Mouse (Mus musculus): ENCODE results near the gene Set.

Gene Set

DNA sequence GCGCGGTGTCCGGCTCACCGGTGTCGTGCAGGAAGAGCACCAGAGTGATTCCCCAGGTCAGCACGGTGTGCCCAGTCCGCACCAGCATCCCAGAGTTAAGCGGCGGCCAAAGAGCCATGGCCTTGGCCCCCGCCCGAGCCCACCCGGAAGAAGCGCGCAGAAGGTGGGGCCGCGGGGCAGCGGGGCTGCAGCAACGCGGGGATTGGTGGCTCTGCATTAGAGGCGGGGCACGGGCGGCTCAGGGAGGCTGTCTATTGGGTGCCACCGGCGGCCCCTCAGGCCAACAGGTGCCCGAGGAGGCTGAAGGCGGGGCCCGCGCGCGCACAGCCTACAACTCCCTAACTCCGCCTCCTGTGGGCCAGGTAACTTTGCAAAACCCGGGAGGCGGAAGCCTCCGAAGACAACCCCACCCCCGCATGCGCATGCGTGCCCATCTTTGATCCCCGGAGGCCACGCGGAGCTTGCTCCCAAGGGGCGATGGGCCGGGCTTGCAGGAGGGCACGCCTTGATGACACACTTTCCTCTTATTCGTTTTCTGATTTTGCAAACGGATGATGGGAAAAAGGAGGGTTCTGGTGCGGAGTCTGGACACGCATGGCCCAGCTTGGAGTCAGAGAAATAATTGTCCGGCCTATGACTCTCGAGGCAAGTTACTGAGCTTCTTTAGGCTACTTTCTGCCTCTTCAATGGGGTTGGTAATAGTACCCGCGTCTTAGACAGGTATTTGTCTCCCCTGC lies 36.5 kb downstream of the Set start, which contains the start of gene Zdhhc12:
Gene Zdhhc12 (minus strand): TSS at position 178 of the 737 bp plus-strand sequence.
- DNase-seq, result peak; percentile 100

GRCm38 (mm10) chr2:30094208-30094588 lies 37.0 kb downstream of the Set start:
- no peak for DNase-seq

GRCm38 (mm10) chr2:30095882-30096527 lies 38.8 kb downstream of the Set start:
- peak; percentile 91 for DNase-seq

DNA sequence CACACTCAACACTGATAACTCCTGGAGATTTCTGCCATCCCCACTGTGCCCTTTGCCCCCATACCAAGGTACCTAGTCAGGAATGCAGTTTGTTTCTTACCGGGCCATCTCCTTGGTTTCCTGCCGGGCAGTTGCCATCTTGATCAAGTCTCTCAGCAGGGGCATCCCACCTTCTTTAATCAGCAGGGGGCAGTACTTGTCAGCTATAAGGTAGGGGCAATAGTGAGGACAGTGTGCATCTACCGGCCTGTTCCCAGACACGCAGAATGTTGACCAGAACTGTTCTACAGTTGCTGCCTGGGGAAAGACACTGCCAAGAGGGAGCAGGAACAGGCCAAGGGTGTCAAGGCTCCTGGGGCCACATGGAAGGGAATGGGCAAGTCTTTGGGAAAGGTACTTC lies 43.0 kb downstream of the Set start:
- DNase-seq, result no peak

DNA sequence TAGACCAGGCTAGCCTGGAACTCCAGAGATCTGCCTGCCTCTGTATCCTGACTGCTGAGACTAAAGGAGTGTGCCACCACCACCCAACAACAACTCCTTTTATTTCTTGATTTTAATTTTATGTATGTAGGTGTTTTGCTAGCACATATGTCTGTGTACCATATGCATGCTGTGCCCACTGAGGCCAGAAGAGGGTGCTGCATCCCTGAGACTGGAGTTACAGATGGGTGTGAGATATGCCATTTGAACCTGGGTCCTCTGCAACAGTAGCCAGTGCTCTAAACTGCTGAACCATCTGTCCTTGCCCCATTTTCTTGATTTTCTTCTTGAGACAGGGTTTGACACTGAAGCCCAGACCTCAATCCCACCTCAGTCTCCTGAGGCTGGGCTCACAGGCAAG lies 49.2 kb downstream of the Set start:
- DNase-seq, result no peak

DNA sequence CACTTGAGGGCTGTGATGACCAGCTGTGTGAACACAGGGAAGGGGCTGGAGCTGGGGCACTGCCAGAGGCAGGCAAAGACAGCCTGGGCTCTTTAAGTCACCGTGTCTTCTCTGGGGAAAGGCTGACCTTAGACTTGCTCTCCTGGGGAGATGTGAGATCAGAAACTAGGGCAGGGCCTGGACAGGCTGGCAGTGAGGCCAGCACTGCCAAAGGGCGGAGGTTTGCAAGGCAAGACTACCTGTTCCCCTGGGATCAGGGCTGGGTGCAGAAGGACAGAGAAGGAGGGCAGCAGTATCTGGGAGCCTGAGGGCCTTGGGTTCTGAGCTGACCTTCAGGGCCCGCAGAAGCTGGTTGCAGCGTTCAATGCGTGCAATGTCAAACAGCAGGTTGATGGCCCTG lies 50.5 kb downstream of the Set start:
- no peak for DNase-seq

DNA sequence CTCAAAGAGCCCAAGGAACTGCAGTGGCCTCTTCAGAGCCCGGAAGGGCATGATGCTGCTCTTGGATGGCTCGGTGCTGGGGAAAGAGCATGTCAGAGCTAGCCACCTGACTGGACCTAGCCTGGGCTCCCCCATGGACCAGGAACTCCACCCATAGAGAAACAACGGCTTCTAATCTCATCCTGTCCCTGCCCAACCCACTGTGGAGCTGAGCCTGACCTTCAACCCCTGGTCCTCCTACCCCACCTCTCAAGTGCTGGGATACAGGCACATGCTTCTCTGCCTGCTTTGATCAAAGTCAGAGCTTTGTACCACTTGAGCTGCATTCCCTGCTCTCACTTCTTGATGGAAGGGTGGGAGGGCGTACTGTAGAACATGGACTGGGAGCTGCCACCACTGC lies 51.1 kb downstream of the Set start:
- no peak for DNase-seq

DNA sequence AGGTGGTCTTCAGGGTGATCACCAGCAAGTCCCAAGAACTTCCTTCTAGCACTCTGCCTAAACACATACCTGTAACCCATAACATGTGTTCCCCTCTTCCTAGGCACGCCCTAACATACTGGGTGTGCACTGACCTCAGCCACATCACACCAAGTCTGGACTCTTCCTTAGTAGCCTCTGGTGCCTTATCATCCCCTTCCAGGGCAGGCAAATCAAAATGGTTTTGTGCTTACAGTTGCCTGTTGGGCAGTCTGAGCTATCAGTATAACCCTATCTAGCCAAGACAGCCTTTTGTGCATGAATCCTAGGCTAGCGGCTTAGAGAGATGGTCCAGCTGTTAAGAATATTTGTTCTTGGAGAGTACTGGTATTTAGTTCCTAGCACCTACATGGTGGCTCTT lies 54.3 kb downstream of the Set start:
- no peak for DNase-seq

DNA sequence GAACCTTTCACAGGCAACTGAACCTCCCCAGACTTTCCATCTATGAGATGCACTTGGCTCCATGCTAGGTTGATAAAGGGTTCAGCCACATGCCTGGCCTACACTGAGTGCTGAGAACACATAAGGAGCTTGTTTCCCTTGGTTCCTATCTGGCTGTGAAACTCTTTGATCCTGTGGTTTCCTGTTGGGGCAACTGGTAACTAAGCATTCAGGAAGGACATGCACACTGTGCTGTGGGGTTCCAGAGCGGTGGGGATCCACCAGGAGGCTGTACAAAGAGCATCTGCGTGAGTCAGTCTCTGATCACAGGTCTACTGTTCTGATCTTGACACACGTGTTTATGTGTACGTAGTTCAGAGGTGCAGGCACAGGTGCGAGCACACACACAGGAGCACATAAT lies 55.4 kb downstream of the Set start:
- DNase-seq, result no peak

DNA sequence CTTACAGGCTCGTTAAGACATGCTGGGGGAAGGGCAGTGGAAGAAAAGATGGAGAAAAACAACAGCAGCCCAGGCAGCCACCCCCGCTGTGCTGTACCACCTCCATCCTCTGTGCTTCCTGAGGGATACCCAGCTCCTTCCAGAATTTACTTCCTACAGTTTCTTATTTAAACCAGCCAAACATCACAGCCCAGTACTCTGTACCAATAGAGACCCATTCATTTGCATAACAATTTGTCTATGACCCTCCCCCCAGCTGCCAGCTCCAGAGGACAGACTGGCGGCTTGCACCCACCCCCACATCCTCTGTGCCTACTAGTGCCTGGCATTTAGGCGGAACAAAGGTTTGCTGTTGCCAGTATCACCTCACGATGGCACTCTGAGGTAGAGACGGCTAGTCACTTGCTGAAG lies 62.5 kb downstream of the Set start:
- no peak for DNase-seq

DNA sequence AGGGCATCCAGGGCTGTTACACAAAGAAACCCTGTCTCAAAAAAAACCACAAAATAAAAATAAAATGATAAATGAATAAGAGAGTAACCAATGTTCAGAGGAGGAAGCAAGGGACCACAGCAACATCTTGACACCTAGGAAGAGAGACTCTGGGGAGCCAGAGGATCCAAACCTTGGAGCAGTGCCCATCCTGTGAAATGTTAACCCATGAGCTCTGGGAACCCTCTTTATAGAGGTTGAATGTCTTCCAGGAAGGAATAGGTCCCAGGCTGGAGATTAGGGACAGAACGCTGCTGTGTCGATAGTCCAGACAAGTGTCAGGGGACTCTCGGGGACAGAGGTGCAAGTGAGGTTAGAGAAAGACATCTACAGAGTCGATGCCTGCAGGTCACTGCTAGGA lies 63.1 kb downstream of the Set start:
- no peak for DNase-seq
